ENCODE assay signal across 25 mouse cellular contexts in the genomic region with DNA sequence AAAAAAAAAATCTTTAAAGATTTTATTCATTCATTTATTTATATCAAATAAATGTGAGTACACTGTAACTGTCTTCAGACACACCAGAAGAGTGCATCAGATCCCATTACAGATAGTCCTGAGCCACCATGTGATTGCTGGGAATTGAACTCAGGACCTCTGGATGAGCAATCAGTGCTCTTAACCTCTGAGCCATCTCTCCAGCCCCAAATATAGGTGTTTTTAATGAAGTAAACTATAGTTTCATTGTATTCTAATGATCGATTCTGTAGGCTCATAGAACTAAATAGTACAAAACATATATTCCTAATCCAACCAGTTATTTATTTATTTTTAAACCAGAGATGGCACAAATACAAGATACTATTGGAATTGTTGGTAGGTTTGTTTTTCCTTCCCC. TPM values are rescaled to one million over a fixed set of nuclear protein-coding genes. Genes with fewer than 3 reads are reported as not detected.
DNase-seq lines count a peak whose midpoint lies in the region; ATAC-seq and TF ChIP-seq lines count a peak whose summit lies in the region.
"Had no signal": no experiment of that assay in that cellular context is flagged by ENCODE, and none has a peak within 500 bp of the region (broad histone marks: within the 10 kb centered on the region; RNA-seq: fewer than 3 reads in every experiment).

No protein-coding gene starts in this region.

- TF ChIP-seq CTCF in C2C12 (IDR thresholded peaks at IDR 0.05; ENCODE audit: control insufficient read depth, insufficient read depth, insufficient read length), result no peak
- TF ChIP-seq CTCF in liver, embryonic 14.5 days (IDR thresholded peaks at IDR 0.05; ENCODE audit: low read depth), result no peak

- DNase-seq in liver, result no peak
- DNase-seq in liver, embryonic 14.5 days (ENCODE audit: low read depth in 3 of 3, low spot score in 3 of 3), result no peak
- no peak for DNase-seq in c-Kit-positive CD71-positive TER-119-positive erythroid progenitor cells, embryonic 14.5 days (ENCODE audit: low spot score)
- DNase-seq in heart, postnatal 25 days (ENCODE audit: low spot score), result no peak
- DNase-seq in natural killer cell, adult 2 months (ENCODE audit: low spot score in 2 of 2), result no peak
- DNase-seq: B cell, adult 2 months; cerebellum, adult 11 months; cerebellum, adult 18-20 months; cerebellum, adult 8-10 months; cerebellum, adult 9-11 months; cerebellum, postnatal 14 days; cerebellum, postnatal 36 days; embryo, embryonic 11 days had no signal

- H3K4me3 ChIP-seq in liver, embryonic 12.5 days, result no peak overlapping the region
- no peak overlapping the region for H3K4me3 ChIP-seq in C2C12 (ENCODE audit: insufficient read depth, poor library complexity, severe bottlenecking)
- H3K4me3 ChIP-seq in liver, embryonic 14.5 days (ENCODE audit: insufficient read depth in 1 of 2, low read depth in 2 of 2, low read length in 2 of 2), result no peak overlapping the region
- H3K4me3 ChIP-seq in liver, embryonic 16.5 days (ENCODE audit: low read depth, low read length), result no peak overlapping the region
- H3K4me3 ChIP-seq: embryonic facial prominence, embryonic 13.5 days; embryonic facial prominence, embryonic 15.5 days; erythroblast, embryonic 14.5 days; forebrain, embryonic 10.5 days; forebrain, embryonic 12.5 days had no signal

- H3K9me3 ChIP-seq in liver, embryonic 12.5 days (replicated peaks), result no peaks in the 10 kb centered on the region
- H3K9me3 ChIP-seq in liver, embryonic 14.5 days (ENCODE audit: control insufficient read depth, low read length), result no peaks in the 10 kb centered on the region
- no peaks in the 10 kb centered on the region for H3K9me3 ChIP-seq in liver, embryonic 16.5 days (replicated peaks; ENCODE audit: control insufficient read depth, low read length)
- H3K9me3 ChIP-seq: embryonic facial prominence, embryonic 13.5 days; embryonic facial prominence, embryonic 15.5 days; forebrain, embryonic 10.5 days; forebrain, embryonic 12.5 days had no signal

- H3K36me3 ChIP-seq in liver, embryonic 12.5 days, result no peaks in the 10 kb centered on the region
- no peaks in the 10 kb centered on the region for H3K36me3 ChIP-seq in C2C12 (ENCODE audit: control insufficient read depth, insufficient read depth)
- H3K36me3 ChIP-seq in liver, embryonic 14.5 days (replicated peaks; ENCODE audit: control insufficient read depth, insufficient read depth, low read depth), result no peaks in the 10 kb centered on the region
- H3K36me3 ChIP-seq in liver, embryonic 16.5 days (ENCODE audit: control insufficient read depth, insufficient read depth), result no peaks in the 10 kb centered on the region
- H3K36me3 ChIP-seq: embryonic facial prominence, embryonic 13.5 days; embryonic facial prominence, embryonic 15.5 days; forebrain, embryonic 10.5 days; forebrain, embryonic 12.5 days had no signal

- TF ChIP-seq EP300 in liver, embryonic 14.5 days (IDR thresholded peaks at IDR 0.05; ENCODE audit: low read depth), result no peak

- H3K79me3 ChIP-seq in C2C12 (ENCODE audit: low read depth), result no peaks in the 10 kb centered on the region

- H3K4me1 ChIP-seq in liver, embryonic 12.5 days, result peaks cover 35% of the 10 kb centered on the region
- H3K4me1 ChIP-seq in liver, embryonic 14.5 days (replicated peaks; ENCODE audit: control insufficient read depth in 2 of 2, insufficient read depth in 2 of 2, low read length in 1 of 2), result peaks cover 23 to 27% of the 10 kb centered on the region in 2 experiments
- H3K4me1 ChIP-seq in liver, embryonic 16.5 days (ENCODE audit: control insufficient read depth, low read depth, low read length), result peaks cover 24% of the 10 kb centered on the region
- H3K4me1 ChIP-seq: embryonic facial prominence, embryonic 13.5 days; embryonic facial prominence, embryonic 15.5 days; forebrain, embryonic 10.5 days; forebrain, embryonic 12.5 days had no signal

- no peak for ATAC-seq in liver, embryonic 12.5 days
- ATAC-seq in liver, embryonic 14.5 days (ENCODE audit: insufficient read depth), result no peak; the same call in 1 of the 2 replicates
- no peak for ATAC-seq in liver, embryonic 16.5 days (ENCODE audit: low read depth)
- ATAC-seq: activated CD4-positive, CD25-positive, alpha-beta regulatory T cell, adult 4 months; forebrain, embryonic 14.5 days; forebrain, embryonic 16.5 days had no signal

- no peak overlapping the region for H3K9ac ChIP-seq in liver, embryonic 12.5 days
- no peak overlapping the region for H3K9ac ChIP-seq in liver, embryonic 14.5 days (replicated peaks)
- H3K9ac ChIP-seq in liver, embryonic 16.5 days (ENCODE audit: low read depth, low read length), result no peak overlapping the region
- H3K9ac ChIP-seq: embryonic facial prominence, embryonic 13.5 days; embryonic facial prominence, embryonic 15.5 days; forebrain, embryonic 12.5 days had no signal

- H3K4me2 ChIP-seq in liver, embryonic 12.5 days, result peak overlapping the region; percentile 6; the same call in 1 of the 2 replicates
- peak overlapping the region; percentile 36 for H3K4me2 ChIP-seq in liver, embryonic 14.5 days (ENCODE audit: low read depth)
- peak overlapping the region; percentile 30; the same call in 1 of the 2 replicates for H3K4me2 ChIP-seq in liver, embryonic 16.5 days (ENCODE audit: low read depth, low read length)
- H3K4me2 ChIP-seq: embryonic facial prominence, embryonic 13.5 days; embryonic facial prominence, embryonic 15.5 days; forebrain, embryonic 12.5 days had no signal

- H3ac ChIP-seq in C2C12 (ENCODE audit: control insufficient read depth, insufficient read length, low read depth), result no peak overlapping the region

- H3K27me3 ChIP-seq in liver, embryonic 12.5 days (replicated peaks), result no peaks in the 10 kb centered on the region
- H3K27me3 ChIP-seq in C2C12 (ENCODE audit: control insufficient read depth, insufficient read depth, insufficient read length), result no peaks in the 10 kb centered on the region
- no peaks in the 10 kb centered on the region for H3K27me3 ChIP-seq in liver, embryonic 14.5 days (ENCODE audit: control insufficient read depth, insufficient read depth, low read length)
- no peaks in the 10 kb centered on the region for H3K27me3 ChIP-seq in liver, embryonic 16.5 days (ENCODE audit: control insufficient read depth, insufficient read depth, low read depth, low read length)
- H3K27me3 ChIP-seq: embryonic facial prominence, embryonic 13.5 days; embryonic facial prominence, embryonic 15.5 days; forebrain, embryonic 12.5 days; Patski had no signal

- intact Hi-C loops in heart, postnatal 25 days (cut with DNase I), result no loop called here

- no peak overlapping the region for H3K27ac ChIP-seq in liver, embryonic 12.5 days
- no peak overlapping the region for H3K27ac ChIP-seq in liver, embryonic 14.5 days
- H3K27ac ChIP-seq in liver, embryonic 16.5 days (ENCODE audit: low read length), result no peak overlapping the region
- H3K27ac ChIP-seq: embryonic facial prominence, embryonic 13.5 days; embryonic facial prominence, embryonic 15.5 days; forebrain, embryonic 10.5 days; forebrain, embryonic 12.5 days had no signal

- H3K79me2 ChIP-seq in C2C12 (ENCODE audit: control insufficient read depth, insufficient read depth), result no peaks in the 10 kb centered on the region

- WGBS in liver, embryonic 12.5 days (ENCODE audit: insufficient replicate concordance), result 75% methylated on average over 1 of the region's 1 CpGs
- 84% methylated on average over 1 of the region's 1 CpGs for WGBS in liver, embryonic 14.5 days (ENCODE audit: insufficient replicate concordance)
- 73% methylated on average over 1 of the region's 1 CpGs for WGBS in liver, embryonic 16.5 days (ENCODE audit: insufficient replicate concordance)

TF ChIP-seq in C2C12, 6 proteins besides CTCF, POLR2A, EP300 and RAD21:
- TF ChIP-seq MAX (IDR thresholded peaks at IDR 0.05) (no peak), USF1 (IDR thresholded peaks at IDR 0.05; ENCODE audit: low read depth) (peak; percentile 28)

RNA-seq across cellular contexts. Expression of a gene that starts 42.2 kb away (rescaled TPM):
- polyA plus RNA-seq in liver, embryonic 12.5 days (2016; fragmentation: Nextera tagmentation; extraction: Ambion mirVana), result 5.6 and 6.3 TPM in 2 replicates
- polyA plus RNA-seq in C2C12 (2012; fragmentation: generic; extraction: Trizol), result 3.6 TPM
- 3.3 and 5.8 TPM in 2 replicates for polyA plus RNA-seq in liver, embryonic 14.5 days (2012; rRNA removed)
- polyA plus RNA-seq in liver, embryonic 14.5 days (2014; fragmentation: Nextera tagmentation; extraction: Ambion mirVana), result 3.6 and 4.2 TPM in 2 replicates
- polyA plus RNA-seq in liver, embryonic 16.5 days (2015; fragmentation: Nextera tagmentation; extraction: Ambion mirVana), result 2.9 and 4.1 TPM in 2 replicates
- total RNA-seq in heart, postnatal 25 days (2021), result 10 to 100 TPM; 14.4 to 21.9 TPM
